Mouse (Mus musculus): ENCODE results near the gene Coro2a.
"Not testable (repeated sequence)": the region's sequence is repeated elsewhere in the genome, so short reads cannot be mapped to it uniquely, and the experiment has no call there.

Coro2a gene

DNA sequence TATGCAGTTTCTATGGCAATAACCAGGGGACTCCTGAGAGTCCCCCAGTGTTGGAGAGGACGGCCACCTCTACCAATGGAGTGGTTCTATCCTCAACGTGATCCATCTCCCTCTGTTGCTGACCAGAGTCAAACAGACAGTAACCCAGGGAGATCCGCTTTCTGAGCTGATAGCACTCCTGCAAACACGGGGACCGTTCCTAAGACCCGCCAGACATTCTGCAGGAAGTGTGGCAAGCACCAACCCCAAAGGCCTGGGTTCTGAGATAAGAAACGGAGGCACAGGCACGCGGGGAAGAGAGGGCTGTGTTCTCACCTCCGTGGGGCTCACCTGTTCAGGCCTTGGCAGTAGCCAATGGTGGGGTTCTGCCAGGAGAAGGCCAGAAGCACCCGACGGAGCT is 11.6 kb upstream of the Coro2a start:
- no peak for DNase-seq (ENCODE audit: low spot score in 2 of 2)

DNA sequence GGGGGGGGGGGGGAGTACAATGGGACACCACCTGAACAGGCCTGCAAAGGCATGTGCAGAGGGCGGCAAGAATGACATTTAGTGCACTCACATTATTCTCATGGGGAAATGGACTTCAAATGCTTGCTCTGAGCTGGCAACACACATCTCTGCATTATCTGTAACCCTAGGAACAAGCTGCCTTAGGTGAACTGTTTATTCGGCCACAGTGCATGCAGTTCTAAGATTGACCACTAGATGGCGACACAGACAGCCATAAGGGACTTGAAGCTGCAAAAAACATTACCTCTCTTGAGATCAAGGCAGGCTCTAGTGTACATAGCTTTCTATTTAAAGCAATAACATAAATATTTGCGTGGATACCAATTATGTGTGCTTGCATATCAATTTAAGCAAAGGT is 9.2 kb upstream of the Coro2a start:
- DNase-seq (ENCODE audit: low spot score in 2 of 2) = peak; percentile 76 to 90

DNA sequence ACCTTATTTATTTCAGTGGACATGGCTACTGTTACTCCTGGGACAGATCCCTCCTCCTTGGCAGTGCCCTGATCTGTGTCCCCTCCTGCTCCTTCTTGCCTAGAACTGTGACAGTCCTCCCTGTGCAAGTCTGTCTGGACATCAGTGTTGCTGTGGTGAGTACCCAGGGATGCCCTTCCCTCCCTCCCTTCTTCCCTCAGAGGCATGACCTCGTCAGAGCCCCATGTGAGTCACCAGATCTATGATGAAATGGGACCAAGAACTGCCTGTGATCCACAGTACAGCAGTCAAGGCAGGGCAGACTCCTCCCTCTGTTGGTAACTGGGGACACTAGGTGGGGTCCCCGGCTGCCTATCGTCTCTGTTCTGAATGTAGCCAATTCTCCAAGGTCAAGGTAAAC is 5.6 kb upstream of the Coro2a start:
- no peak for DNase-seq (ENCODE audit: low spot score in 2 of 2)

DNA sequence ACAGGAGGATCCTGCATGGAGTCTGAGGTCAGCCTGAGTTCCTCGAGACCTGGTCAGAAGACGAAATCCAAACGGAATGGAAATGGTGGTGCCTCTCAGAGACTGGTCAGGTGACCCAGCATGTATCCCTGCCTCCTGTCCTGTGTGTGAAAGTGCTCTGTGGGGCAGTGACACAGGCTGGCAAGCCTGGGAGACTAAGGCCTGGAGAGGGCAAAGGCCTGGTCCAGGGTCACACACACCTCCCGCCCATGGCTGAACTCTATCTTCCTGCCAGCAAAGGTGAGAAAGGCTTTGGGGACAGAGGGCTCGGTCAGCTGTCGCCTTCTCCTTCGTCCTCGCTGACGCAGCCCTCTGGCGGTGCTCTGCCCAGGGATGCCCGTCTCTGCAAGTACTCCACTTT is 3.4 kb upstream of the Coro2a start:
- DNase-seq (ENCODE audit: low spot score in 2 of 2) = no peak

DNA sequence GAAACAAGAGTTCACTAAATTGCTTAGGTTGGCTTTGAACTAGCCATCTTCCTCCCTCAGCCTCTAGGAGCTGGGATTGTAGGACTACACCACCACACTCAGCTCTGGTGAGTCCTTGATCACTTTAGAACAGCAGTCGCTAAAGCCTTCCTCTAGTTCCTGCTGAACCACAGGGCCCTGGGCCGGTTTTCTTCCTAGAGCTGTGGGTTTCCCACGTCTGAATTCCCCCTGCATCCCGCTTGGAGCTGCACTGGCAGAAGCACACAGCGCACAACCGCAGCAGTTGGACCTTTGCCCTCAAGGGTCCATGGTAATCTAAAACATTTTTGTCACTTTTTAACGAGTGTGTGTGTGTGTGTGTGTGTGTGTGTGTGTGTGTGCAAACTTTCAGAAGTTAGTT is 702 bp upstream of the Coro2a start:
- DNase-seq (ENCODE audit: low spot score in 2 of 2) = no peak

DNA sequence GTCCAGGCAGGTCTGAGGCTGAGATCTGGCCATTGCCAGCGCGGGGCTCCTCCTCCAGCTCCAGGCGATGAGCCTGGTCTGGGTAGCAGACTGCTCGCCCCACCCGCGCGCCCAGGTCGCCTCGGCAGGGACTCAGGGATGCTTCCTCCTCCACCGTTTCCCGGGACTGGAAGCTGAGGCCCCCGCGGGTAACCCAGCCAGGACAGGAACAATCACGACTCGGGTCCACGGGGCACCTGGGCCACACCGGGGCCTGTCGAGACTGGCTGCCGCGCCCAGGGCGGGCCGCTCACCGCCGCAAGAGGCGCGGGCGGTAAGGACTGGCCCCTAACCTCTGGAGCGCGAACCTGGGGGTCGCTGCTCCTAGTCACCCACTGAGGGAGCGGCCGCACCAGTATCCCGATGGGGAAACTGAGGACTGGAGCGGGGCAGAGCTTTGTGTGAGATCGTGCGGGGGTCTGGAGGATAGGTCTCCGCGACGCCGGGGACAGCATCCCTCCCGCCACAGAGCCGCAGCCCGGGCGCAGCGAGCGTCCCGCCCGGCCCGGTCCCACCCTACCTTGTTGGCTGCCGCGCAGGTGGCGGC is 651 bp downstream of the Coro2a start:
- no peak for DNase-seq (ENCODE audit: low spot score in 2 of 2)

DNA sequence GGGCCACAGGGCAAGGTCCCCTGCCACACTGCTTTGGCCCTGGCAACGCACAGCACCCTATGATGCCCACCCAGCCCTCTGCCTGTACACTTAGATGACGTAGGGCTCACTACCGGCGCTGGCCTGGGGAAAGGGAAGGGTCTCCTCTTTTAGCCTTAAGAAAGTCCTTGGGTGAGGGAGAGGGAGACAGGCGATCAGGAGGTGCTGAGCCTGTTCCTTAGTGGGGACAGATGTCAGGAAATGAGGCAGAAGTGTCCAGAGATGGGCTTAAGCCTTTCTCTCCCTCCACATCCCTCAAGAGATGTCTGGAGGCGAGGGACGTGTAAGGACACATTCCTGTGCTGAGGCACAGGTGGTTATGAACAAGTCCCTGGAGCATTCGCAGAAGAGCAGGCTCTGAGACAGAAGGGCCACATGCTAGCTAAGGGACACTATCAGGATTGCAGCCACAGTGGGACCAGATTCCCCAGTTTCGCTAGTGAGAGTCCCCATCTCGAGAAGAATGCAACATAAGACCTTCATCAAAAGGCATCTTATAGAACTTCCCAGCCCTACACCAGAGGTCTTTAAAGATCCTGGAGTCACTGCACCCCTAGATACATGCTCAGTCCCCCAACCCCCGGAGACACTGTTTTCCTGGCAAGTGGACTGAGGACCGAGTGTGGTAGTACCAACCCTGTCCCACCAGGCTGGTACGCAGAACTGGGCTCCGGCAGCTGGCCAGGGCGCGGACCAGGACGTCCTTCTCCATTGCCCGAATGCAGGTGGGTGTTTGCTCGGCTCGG is 1.3 kb downstream of the Coro2a start:
- no peak for DNase-seq (ENCODE audit: low spot score in 2 of 2)

DNA sequence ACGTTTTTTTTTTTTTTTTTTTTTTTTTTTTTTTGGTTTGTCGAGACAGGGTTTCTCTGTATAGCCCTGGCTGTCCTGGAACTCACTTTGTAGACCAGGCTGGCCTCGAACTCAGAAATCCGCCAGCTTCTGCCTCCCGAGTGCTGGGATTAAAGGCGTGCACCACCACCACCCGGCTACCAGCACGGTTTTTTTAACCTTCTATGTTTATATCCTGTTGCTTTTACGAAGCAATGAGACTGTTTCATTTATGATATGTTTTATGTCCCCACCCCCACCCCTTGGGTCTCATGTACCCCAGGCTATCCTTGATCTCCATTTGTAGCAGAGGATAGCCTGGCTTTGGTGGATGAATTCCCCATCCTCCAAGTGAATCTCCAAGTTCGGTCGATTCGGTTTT is 2.4 kb downstream of the Coro2a start:
- DNase-seq (ENCODE audit: low spot score in 2 of 2) = not testable (repeated sequence)

DNA sequence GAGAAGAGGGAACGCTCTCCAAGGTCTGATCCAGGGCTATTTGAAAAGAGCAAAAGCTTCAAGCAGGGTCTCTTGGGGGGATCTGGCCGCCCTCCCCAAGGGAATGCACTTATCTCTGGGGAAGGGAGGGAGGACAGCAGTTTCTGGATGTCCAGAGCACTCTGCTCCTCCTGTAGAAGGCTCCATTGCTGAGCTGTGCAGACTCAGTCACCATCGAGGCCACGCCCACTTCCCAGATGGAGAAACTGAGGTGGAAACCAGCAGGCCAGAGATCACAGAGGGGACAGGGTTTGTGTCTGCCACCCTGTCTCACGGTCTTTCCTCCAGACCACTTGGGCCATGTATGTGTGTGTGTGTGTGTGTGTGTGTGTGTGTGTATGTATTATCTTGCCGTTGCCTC is 3.0 kb downstream of the Coro2a start:
- no peak for DNase-seq (ENCODE audit: low spot score in 2 of 2)

DNA sequence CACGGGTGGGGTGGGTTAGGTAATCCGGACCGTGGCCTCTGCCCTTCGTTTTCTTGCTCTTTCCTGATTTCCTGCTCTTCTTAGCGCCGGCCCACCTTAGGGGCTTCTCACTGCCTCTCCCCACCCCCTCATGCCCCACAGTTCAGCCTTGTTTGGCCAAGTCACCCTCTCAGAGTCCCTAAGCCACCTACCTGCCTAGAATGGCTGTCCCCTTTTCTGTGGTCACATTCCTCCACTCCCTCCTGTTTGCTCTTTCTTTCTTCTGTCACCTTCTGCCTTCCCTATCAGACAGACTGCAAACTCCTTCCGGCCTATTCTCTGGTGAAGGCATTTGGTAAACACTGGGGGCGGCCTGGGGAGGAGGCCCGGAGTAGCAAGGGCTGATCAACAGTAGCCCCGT is 3.9 kb downstream of the Coro2a start:
- DNase-seq (ENCODE audit: low spot score in 2 of 2) = no peak

DNA sequence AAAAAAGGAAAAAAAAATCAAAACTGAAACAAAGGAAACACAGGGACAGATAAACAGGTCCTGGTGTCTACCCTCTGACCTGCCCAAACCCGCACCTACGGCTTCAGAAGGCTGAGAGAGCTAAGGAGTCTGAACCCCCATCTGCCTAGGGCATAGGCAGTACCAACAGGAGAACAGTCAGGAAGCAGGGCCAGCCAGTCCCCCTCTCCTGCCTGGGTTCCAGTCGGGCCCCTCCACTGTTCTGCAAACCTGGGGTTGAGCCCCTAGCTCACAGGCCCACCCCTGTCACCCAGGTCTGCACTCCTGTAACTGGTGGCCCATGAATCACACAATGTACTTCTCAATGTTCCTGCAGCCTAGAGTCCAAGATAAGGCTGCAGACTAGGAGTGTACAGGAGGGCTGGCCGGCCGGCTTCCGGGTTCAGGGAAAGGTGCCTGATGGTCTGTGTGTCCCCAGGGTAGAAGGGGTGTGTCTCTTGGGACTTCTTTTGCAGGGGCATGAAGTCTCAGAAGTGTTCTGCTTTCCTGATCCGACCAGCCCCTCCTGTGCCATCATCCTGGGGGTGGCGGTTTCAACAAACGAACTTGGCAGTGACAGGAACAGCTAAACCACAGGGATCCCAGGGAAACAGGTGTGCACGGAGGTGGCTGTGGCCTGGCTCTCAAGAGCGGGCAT is 4.6 kb downstream of the Coro2a start:
- no peak for DNase-seq (ENCODE audit: low spot score in 2 of 2)

DNA sequence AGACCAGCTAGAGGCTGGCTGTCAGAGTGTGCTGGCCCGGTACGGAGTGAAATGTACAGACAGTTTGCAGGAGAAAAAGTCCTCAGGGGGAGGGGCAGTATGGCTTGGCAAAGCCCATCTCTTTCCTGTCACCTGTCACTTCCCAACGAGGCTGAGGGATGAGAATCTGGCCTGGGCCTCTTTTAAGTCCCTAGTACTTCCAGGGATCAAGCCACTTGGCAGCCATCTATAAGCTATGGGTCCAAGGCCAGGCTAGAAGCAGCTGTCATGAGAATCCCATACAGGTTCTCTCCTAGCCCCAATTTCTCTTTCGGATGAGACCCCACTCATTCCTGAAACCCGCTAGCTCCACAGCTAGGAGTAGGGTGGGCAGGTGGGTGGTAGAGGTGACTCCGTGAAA is 5.6 kb downstream of the Coro2a start:
- DNase-seq (ENCODE audit: low spot score in 2 of 2) = no peak

DNA sequence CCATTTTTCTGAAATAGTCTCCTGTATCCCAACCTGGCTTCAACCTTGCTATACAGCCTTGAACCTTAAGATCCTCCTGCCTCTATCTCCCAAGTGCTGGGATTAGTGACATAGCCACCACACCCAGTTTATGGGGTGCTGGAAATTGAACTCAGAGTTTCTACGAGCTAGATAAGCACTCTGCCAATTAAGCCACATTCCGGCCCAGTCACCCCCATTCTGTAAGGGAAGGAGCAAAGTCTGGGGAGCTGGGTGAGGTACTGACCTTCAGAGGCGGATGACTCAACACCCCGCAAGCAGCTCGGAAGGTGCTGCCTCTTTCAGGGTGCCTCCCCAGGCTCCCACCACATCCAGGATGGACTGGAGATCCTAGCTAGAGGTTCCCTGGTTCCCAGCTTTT is 7.9 kb downstream of the Coro2a start:
- DNase-seq (ENCODE audit: low spot score in 2 of 2) = no peak

DNA sequence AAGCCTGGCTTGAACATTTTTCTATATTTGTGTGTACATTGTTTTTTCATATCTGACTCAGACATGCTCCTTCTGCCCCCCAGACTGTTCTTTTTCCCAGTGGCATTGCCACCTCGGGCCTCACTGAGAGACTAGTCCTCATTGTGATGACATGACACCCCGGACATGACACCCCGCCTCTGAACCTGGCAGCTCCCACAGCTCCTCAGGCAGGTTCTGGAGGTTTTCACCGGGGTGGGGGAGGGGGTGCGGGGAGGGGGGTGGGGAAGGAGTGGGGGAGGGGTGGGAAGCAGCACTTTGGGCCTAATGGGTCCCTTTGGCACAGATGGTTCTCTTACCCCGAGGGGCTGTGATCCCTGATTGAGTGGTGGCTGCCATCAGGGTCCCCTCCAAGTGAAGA is 8.5 kb downstream of the Coro2a start:
- DNase-seq (ENCODE audit: low spot score in 2 of 2) = no peak

DNA sequence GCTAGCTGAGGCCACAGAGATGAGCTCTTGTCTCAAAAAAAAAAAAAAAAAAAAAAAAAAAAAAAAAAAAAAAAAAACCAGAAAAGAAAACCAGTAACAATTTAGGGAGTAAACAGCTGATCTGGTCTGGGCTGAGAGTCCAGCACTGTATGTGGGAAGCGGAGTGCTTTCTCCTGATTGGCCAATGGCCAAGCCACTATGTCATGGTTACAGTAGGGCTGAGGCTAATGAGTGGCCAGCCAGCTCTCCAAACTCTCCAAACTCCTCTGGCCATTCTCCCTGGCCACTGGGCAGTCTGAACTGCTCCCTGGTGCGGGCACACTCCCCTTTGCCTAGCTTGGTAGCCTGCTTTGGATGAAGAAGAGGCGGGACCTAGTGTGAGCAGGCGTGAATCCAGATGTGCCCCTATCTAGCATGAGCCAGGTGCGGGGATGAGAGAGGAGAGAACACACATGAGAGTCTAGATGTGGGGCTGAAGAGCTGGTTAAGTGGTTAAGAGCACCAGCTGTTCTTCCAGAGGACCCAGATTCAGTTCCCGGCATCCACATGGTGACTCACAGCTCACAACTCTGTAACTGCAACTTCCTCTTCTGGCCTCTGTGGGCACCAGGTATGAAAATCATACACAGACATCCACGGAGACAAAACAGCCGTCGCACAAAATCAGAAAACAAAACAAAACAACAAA is 10.0 kb downstream of the Coro2a start:
- DNase-seq (ENCODE audit: low spot score in 2 of 2) = no peak

DNA sequence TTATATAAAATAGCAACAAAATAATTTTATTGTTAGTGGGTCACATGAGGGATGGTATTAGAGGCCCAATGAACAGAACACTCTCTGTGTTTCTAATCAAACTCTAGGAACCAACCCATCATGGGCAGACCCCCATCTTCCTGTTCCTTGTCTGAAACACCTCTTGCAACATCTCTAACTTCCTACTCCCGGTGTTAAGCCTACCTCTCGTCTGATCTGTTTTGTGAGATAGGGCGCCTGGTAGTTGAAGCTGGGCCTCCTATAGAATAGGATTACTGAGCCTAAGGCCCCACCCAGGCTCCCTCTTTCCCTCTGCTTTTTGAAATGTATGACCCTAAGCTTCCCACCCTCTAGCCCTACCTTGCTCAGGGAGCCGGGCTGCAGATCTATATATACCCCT is 11.2 kb downstream of the Coro2a start:
- no peak for DNase-seq (ENCODE audit: low spot score in 2 of 2)

DNA sequence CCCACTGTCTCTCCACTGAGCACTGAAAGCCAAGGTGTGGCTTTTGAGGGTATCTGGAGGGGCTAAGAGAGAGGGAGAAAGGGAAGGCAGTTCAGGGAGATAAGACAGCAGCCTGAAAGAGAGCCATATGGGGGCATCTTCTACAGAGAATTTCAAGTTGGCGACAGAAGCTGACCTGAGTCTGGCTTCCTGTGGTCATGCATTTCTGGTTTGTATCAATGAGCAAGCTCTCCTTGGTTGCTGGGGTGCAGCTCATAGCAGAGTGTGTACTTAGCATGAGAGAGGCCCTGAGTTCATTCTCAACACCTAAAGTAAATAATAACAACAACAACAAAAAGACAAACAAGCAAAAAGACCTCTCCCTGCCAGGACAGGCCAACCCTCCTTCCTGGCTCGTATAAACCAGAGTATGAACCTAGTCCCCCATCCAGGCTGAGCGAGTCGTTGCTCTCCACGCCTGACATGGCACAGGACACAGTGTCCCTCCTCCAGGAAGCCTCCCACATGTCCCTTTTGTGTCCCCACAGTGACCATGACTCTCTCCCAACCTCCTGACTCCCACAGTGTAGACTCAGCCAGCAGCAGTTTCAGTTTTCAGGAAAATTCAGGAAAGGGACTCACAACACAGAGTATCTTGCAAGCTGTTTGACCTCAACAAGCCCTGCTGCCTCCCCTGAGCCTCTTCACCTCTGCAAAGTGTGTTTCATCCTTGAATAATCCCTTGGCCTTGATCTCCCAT is 11.9 kb downstream of the Coro2a start:
- DNase-seq (ENCODE audit: low spot score in 2 of 2) = no peak

DNA sequence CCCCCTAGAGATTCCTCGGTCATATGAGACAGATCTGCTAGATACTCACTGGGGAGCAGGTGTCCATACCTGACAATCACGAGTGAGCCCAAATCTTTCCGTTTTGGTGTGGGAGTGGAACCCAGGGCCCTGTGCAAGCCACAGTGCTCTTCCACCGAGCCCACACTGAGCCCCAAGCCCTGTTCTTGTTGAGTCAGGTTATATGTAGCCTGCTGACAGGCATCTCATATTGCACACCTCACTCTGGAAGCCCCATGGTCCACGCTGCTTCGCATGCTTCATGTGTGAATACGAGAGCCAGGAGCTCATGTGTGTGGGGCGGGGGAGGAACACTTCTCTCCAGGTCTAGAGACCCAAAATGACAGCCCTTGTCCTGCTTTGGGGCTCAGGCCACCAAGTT is 12.9 kb downstream of the Coro2a start:
- no peak for DNase-seq (ENCODE audit: low spot score in 2 of 2)

DNA sequence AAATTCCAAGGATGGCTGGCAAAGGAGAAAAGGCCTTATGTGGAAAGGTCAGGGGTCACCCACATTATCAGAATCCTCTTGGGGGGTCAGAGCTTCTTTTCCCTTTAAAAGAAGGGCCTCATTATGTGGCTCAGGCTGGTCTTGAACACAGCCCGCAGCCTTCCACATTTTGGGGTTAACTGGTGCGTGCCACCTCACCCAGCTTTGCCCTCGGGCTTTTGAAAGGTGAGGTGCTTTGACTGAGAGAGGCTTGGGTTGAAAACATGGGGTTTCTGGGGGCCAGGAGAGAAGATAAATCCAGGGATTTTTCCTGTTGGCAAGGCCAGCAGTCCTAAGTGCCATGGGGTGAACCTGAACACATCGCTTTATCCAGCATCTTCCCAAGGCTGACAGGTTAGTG is 15.5 kb downstream of the Coro2a start:
- DNase-seq (ENCODE audit: low spot score in 2 of 2) = no peak

DNA sequence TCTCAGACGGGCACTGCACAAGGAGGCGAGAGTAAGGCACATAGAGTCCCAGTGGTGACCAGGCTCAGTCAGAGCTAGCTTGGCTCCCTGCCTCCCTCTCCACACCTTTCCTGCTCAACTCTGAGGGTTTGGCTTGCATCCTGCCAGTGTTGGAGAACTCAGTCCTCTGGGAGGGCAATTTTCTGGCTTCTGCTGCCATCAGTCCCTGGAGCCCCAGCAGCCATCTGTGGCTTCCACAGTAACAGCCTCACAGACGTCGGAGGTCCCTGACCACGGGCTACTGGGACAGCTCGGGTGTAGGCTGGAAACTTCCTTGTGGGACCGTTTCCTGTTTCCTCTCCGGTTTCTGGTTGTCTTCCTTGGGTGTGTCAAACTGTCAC is 16.2 kb downstream of the Coro2a start:
- DNase-seq (ENCODE audit: low spot score in 2 of 2) = no peak

DNA sequence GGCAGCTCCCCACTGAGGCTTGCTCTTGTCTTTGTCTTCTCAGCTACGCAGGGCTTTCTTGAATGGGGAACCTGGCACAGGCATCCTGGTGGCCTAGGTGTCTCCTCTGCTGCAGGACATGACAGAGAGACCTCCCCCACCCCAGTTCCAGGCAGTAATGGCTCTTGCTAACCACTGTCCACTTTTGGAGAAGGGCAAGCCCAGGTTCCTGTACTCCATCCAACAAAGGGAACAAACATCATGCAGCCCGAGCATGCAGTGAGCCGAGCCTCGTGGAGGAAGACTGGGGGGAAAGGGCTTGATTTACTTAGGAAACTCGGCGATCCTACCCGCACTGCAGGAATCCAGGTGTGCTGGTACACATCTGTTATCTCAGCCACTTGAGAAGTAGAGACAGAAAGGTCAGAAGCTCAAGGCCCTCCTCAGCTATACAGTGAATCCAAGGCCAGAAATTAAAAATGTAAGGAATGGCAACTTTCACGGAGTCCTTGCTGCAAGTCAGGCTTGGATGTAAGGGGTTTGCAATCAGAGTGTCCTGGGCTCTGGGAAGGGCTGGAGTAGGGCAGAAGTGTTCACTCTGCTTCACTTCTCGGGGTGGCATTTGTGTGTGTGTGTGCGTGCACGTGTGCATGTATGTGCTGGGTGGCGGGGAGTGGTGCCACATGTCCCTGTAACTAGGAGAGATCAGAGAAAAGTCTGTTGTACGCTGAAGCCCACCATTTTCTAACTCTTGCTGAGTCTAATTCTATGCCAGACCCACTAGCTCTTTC is 16.8 kb downstream of the Coro2a start:
- no peak for DNase-seq (ENCODE audit: low spot score in 2 of 2)
